Mouse (Mus musculus) liver, embryonic 12.5 days (tissue): ENCODE measurements around the gene Pla1a. TPM values are rescaled to one million over a fixed set of nuclear protein-coding genes. Genes with fewer than 3 reads are reported as not detected.
A peak's percentile ranks its signal among the peaks of the same experiment; 100 is the strongest.

ENCODE experiments used
- ATAC-seq: fragments of 200-750 bp; cut with Nextera tagmentation; 2 replicates; pipeline ENCODE4 v1.8.0; 2017; ENCODE audit warnings: moderate number of reproducible peaks, mild to moderate bottlenecking, moderate library complexity
- H3K27ac ChIP-seq: fragments of 300-500 bp; sonication (generic); 2 replicates; pipeline ENCODE4 v1.5.1; 2016; ENCODE audit warnings: mild to moderate bottlenecking
- H3K27me3 ChIP-seq: fragments of 300-500 bp; sonication (generic); replicated peaks from 2 replicates; pipeline ENCODE4 v1.6.1; 2016; ENCODE audit warnings: mild to moderate bottlenecking, moderate library complexity
- H3K36me3 ChIP-seq: fragments of 300-500 bp; sonication (generic); 2 replicates; pipeline ENCODE4 v1.6.1; 2016; ENCODE audit warnings: mild to moderate bottlenecking, moderate library complexity
- H3K4me1 ChIP-seq: fragments of 300-500 bp; sonication (generic); 2 replicates; pipeline ENCODE4 v1.6.1; 2016
- H3K4me2 ChIP-seq: fragments of 300-500 bp; sonication (generic); 2 replicates; pipeline ENCODE4 v1.6.1; 2016; ENCODE audit warnings: mild to moderate bottlenecking, moderate library complexity
- H3K4me3 ChIP-seq: fragments of 300-500 bp; sonication (generic); 2 replicates; pipeline ENCODE4 v1.5.1; 2016; ENCODE audit warnings: mild to moderate bottlenecking, moderate library complexity
- H3K9ac ChIP-seq: fragments of 300-500 bp; sonication (generic); 2 replicates; pipeline ENCODE4 v1.6.1; 2016; ENCODE audit warnings: mild to moderate bottlenecking, moderate library complexity
- H3K9me3 ChIP-seq: fragments of 300-500 bp; sonication (generic); replicated peaks from 2 replicates; pipeline ENCODE4 v1.6.1; 2016; ENCODE audit warnings: mild to moderate bottlenecking, moderate library complexity
- WGBS: fragments of 180-500 bp; shearing (Covaris S2); methylation state at CpG from one replicate; pipeline ENCODE4 v1.1.7; 2016; ENCODE audit not compliant: insufficient replicate concordance; 5-methylcytosine and 5-hydroxymethylcytosine counted together
- polyA plus RNA-seq: library from polyadenylated mRNA; unstranded; fragments of >200 nt; fragmentation: Nextera tagmentation; extraction: Ambion mirVana; gene quantifications from 2 replicates; pipeline ENCODE4 v1.2.1, GENCODE M21; 2016

Gene Pla1a
- polyA plus RNA-seq, 1 experiment from 2014 or later: 3.4 TPM

DNA sequence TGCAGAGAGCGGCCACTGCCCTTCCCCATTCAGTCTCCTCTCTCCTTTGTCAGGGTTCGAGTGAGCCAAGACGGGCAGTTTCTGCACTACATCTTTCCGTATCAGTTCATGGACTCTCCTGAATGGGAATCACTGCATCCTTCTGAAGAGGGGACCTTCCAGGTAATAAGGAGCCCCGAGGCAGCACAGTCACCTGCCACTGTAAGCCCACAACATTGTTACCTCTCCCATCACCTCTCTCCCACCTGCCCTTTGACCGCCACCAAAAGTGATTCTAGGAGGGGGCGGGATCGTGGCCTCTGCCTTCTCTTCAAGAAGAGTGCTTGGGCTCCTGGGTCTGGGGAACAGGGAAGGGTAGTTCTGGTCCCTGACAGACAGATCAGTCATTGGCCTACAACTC is 63.5 kb downstream of the Pla1a start:
- Histone ChIP-seq H3K36me3 (peaks cover 4% of the 10 kb centered on the region; the same call in 1 of the 2 replicates), H3K27ac (peak overlapping the region; percentile 96), H3K27me3 (no peaks in the 10 kb centered on the region), H3K9ac (no peak overlapping the region), H3K4me1 (peaks cover 79% of the 10 kb centered on the region), H3K4me2 (no peak overlapping the region), H3K4me3 (no peak overlapping the region), H3K9me3 (no peaks in the 10 kb centered on the region)
- no peak for ATAC-seq
- 82% methylated on average over 8 of the region's 8 CpGs for WGBS

DNA sequence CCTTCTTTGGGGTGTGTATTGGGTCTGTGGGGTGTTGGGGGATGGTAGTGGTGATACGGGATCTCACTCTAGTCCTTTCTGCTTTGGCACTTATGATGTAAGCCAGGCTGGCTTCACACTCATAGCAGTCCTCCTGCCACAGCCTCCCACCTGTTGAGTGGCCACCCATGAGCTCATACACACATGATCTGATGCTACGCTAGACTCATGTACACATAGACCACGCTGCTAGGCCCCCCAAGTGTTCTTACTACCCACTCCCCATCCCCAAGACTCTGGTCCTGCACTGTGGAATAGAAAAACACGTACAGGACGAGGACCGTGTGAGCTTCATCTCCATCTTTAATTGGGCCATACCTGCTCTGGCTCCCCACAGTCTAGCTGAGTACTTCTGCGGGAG is 63.9 kb downstream of the Pla1a start:
- Histone ChIP-seq H3K27ac (peak overlapping the region; percentile 96), H3K4me1 (peaks cover 78% of the 10 kb centered on the region)

DNA sequence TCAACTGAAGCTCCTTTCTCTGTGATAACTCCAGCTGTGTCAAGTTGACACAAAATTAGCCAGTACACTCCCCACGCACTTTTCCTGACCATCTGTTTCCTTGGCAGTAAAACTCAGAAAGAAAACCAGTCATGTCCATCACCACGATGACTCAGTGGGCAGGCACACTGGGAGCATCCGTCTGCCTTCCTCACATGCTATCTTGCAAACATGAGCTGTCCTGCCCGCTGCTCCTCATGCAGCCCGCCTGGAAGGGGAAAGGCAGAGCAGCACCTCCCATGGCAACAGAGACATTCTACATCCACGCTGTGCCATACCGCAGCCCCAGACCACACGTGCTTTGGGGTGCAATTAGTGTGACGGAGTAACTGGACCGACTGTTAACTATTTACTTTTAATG is 64.6 kb downstream of the Pla1a start:
- no peak for ATAC-seq
- Histone ChIP-seq H3K4me2 (peak overlapping the region; percentile 32), H3K4me3 (no peak overlapping the region), H3K36me3 (no peaks in the 10 kb centered on the region), H3K9me3 (no peaks in the 10 kb centered on the region), H3K4me1 (peaks cover 78% of the 10 kb centered on the region), H3K27ac (peak overlapping the region; percentile 96), H3K9ac (peak overlapping the region; percentile 2; the same call in 1 of the 2 replicates), H3K27me3 (no peaks in the 10 kb centered on the region)
- whole genome bisulfite sequencing: 45% methylated on average over 10 of the region's 10 CpGs

More for the DNA sequence above, 63.9 kb downstream of the Pla1a start:
- no peak overlapping the region for H3K4me2 ChIP-seq
- H3K9me3 ChIP-seq: no peaks in the 10 kb centered on the region
- H3K27me3 ChIP-seq: no peaks in the 10 kb centered on the region
- 87% methylated on average over 7 of the region's 7 CpGs for WGBS
- H3K36me3 ChIP-seq: peaks cover 1% of the 10 kb centered on the region; the same call in 1 of the 2 replicates
- ATAC-seq: no peak
- H3K9ac ChIP-seq: no peak overlapping the region
- no peak overlapping the region for H3K4me3 ChIP-seq

DNA sequence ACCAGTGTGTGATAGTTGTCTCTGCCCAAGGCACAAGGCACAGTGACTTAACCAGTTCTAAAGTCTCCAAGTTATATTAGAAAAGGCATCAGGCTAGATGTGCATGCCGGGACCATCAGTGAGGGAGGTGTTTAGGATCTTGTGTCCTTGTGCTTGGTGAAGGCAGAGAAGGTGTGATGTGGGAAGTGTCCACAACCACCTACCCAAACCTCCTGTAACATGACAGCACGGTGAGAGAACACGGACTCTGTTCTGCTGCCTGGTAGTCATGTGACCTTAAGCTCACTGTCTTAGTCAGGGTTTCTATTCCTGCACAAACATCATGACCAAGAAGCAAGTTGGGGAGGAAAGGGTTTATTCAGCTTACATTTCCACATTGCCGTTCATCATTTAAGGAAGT is 66.7 kb downstream of the Pla1a start:
- no peaks in the 10 kb centered on the region for H3K36me3 ChIP-seq
- no peaks in the 10 kb centered on the region for H3K27me3 ChIP-seq
- H3K9me3 ChIP-seq: no peaks in the 10 kb centered on the region
- H3K27ac ChIP-seq: no peak overlapping the region
- no peak overlapping the region for H3K9ac ChIP-seq
- no peak overlapping the region for H3K4me3 ChIP-seq
- no peak for ATAC-seq
- H3K4me2 ChIP-seq: no peak overlapping the region; the same call in 1 of the 2 replicates
- 72% methylated on average over 4 of the region's 4 CpGs for WGBS
- H3K4me1 ChIP-seq: peaks cover 82% of the 10 kb centered on the region

DNA sequence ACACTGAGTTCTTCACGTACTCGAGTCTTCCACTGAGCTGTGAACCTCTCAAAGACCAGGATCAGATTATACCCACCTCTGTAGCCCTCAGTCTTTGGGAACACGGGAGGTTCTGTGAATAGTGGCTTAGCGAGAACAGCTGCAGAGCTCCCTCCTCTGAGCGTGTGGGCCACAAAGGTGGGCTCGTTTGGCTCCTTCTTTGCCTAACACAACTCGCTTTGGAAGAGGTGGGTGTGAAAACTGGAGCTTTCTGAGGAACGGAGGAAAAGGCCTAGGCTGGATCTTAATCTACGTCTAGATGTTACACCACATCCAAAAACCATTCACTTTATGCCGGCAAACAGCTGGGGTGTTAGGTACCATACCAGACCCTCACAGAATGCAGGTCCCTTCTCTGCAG is 67.6 kb downstream of the Pla1a start:
- no peaks in the 10 kb centered on the region for H3K36me3 ChIP-seq
- H3K4me1 ChIP-seq: peaks cover 75% of the 10 kb centered on the region
- no peak overlapping the region for H3K4me3 ChIP-seq
- H3K9ac ChIP-seq: no peak overlapping the region
- H3K9me3 ChIP-seq: no peaks in the 10 kb centered on the region
- no peaks in the 10 kb centered on the region for H3K27me3 ChIP-seq
- 85% methylated on average over 10 of the region's 10 CpGs for WGBS
- no peak overlapping the region for H3K4me2 ChIP-seq
- no peak for ATAC-seq
- H3K27ac ChIP-seq: 0 out of 2 replicates have a peak overlapping the region, but pooled peaks have one; percentile 2

DNA sequence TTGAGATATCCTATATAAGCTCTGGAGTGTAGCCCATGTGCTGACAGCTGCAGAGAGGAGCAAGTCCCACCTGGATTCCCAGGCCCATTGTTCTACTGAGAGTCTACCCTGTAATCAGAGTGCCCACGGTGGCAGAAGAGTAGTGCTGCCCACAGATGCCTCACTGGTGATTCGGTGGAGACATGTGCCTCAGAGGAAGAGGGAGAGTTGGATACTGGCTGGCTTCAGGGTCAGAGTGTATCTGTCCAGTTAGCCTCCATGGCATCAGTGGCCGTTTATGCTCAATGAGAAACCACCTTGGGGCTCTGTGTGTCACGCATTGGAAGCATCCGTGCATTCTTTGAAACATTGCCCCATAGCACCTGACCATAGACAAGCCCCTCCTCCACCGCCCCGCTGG is 69.3 kb downstream of the Pla1a start:
- Histone ChIP-seq H3K36me3 (no peaks in the 10 kb centered on the region), H3K4me2 (no peak overlapping the region), H3K4me3 (no peak overlapping the region), H3K27ac (no peak overlapping the region), H3K9ac (no peak overlapping the region), H3K4me1 (peaks cover 65% of the 10 kb centered on the region), H3K27me3 (no peaks in the 10 kb centered on the region), H3K9me3 (no peaks in the 10 kb centered on the region)
- 38% methylated on average over 7 of the region's 7 CpGs for WGBS
- no peak for ATAC-seq

DNA sequence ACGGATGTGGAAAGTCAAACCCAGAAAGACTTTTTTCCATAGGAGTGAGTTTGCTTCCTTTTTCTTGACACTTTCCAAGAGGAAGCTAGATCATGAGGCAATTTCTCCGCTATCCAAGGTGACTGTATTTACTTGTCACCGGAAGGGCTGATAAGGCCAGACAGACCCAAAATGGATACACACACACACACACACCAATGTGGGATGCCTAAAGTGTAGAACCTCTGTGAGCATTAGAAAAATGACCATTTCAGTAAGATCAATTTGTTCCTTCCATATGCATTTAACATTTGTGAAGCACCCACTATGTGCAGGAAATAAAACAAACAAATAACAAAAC is 69.7 kb downstream of the Pla1a start:
- ATAC-seq: no peak
- Histone ChIP-seq H3K9me3 (no peaks in the 10 kb centered on the region), H3K27ac (no peak overlapping the region), H3K36me3 (no peaks in the 10 kb centered on the region), H3K27me3 (no peaks in the 10 kb centered on the region), H3K4me1 (peaks cover 60% of the 10 kb centered on the region), H3K4me3 (no peak overlapping the region), H3K4me2 (no peak overlapping the region), H3K9ac (0 out of 2 replicates have a peak overlapping the region, but pooled peaks have one; percentile 10)
- WGBS: 34% methylated on average over 3 of the region's 3 CpGs

DNA sequence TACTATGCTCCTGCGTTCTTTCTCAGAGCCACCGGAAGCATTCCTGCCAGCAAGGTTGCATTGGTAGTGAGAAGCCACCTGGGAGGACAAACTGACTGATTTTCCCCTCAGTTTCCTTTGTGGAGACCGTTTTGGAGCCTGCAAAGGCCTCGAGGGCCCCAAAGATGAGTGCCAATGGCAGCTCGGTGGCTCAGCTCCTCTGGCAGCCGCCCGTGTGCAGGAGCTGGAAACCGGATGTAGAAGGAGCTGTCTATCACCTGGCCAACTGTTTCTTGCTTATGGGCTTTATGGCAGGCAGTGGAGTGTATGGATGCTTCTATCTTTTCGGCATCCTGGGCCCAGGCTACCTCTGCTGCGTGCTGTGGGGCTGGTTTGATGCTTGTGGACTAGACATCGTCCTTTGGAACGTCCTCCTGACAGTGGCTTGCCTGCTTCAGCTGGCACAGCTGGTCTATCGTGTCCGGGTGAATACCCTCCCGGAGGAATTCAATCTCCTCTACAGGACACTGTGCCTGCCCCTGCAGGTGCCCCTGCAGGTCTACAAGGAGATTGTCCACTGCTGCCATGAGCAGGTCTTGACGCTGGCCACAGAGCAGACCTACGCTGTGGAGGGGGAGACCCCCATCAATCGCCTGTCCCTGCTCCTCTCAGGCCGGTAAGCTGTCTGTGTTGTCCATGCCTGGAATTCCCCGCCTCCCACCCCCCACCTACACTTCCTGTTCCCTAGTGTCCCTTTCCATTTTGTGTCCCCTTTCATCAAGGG is 70.3 kb downstream of the Pla1a start:
- peak overlapping the region; percentile 10; the same call in 1 of the 2 replicates for H3K9ac ChIP-seq
- no peak overlapping the region for H3K4me3 ChIP-seq
- ATAC-seq: no peak
- no peaks in the 10 kb centered on the region for H3K27me3 ChIP-seq
- peaks cover 58% of the 10 kb centered on the region for H3K4me1 ChIP-seq
- peaks cover 4% of the 10 kb centered on the region; the same call in 1 of the 2 replicates for H3K36me3 ChIP-seq
- H3K4me2 ChIP-seq: peak overlapping the region; percentile 14
- H3K27ac ChIP-seq: no peak overlapping the region
- H3K9me3 ChIP-seq: no peaks in the 10 kb centered on the region
- WGBS: 64% methylated on average over 20 of the region's 20 CpGs

DNA sequence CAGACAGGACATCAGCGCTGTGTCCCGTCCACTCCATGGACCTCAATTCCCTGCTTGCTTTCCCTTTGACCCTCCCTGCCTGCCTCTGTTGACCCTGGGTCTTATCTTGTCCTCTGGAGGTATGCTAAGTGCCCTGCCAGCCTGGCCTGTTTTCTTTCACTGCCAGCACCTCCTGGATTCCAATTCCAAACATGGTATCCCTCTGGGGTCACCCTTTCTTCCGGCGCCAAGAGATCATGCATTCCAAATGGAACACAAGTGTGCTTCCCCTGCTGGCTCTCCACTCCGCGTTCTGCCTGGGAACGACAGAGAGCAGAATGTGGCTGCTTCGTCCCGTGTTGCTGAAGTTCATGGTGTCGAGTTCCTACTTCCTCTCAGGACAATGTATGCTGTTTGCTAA is 71.0 kb downstream of the Pla1a start, which contains the start of gene Popdc2:
Popdc2 (plus strand) TSS at position 277 of the 400 bp plus-strand sequence.
- Histone ChIP-seq H3K36me3 (peaks cover 9% of the 10 kb centered on the region; the same call in 1 of the 2 replicates), H3K9ac (no peak within 1 kb of the TSS; the same call in 1 of the 2 replicates), H3K27me3 (no peaks in the 10 kb centered on the region), H3K4me1 (peaks cover 57% of the 10 kb centered on the region), H3K27ac (no peak within 1 kb of the TSS), H3K4me2 (peak within 1 kb of the TSS; percentile 14), H3K9me3 (no peaks in the 10 kb centered on the region), H3K4me3 (no peak within 1 kb of the TSS)
- ATAC-seq: no peak
- WGBS: 49% methylated on average over 10 of the region's 10 CpGs

DNA sequence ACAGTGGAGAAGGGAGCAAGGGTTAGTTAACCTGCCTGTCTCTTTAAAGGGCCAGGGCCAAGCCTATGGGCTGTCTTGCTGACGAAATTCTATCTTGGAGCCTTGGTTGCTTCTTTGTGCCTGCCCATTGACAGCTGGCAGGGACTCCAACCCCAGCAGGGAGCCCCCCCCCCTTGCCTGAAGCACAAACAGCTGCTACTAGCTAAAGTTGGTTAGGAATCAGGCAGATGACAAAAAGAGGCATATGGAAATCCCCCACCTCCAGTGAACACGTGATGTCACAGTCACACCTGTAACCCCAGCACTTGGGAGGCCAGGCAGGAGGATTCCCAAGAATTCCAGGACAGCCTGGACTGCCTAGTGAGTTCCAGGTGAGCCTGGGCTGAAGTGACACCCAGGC is 72.6 kb downstream of the Pla1a start:
- peaks cover 25% of the 10 kb centered on the region for H3K36me3 ChIP-seq
- ATAC-seq: no peak
- H3K9ac ChIP-seq: no peak overlapping the region
- no peak overlapping the region for H3K4me3 ChIP-seq
- WGBS: 50% methylated on average over 2 of the region's 2 CpGs
- H3K9me3 ChIP-seq: no peaks in the 10 kb centered on the region
- H3K4me2 ChIP-seq: no peak overlapping the region
- no peak overlapping the region for H3K27ac ChIP-seq
- peaks cover 46% of the 10 kb centered on the region for H3K4me1 ChIP-seq
- H3K27me3 ChIP-seq: no peaks in the 10 kb centered on the region

DNA sequence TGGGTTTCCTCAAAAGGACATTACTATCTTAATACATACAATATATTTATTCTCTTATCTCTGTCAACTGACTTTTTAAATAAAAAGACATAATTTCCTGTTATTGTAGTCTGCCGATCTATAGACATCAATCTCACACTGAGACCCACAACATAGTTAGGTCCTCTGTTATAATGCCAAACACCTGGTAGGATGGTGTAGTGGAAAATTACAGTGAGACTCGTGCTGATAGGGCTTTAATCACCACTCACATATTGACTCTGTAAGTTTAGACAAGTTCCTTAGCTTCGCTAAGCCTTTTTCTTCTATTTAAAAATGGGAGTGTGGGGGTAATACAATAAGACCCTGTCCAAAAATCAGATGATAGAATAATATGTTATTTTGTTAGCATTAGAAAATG is 73.1 kb downstream of the Pla1a start:
- no peak overlapping the region for H3K9ac ChIP-seq
- WGBS: 58% methylated on average over 3 of the region's 3 CpGs
- no peak overlapping the region for H3K4me2 ChIP-seq
- H3K27ac ChIP-seq: no peak overlapping the region
- no peak for ATAC-seq
- peaks cover 26% of the 10 kb centered on the region for H3K36me3 ChIP-seq
- no peaks in the 10 kb centered on the region for H3K27me3 ChIP-seq
- peaks cover 42% of the 10 kb centered on the region for H3K4me1 ChIP-seq
- H3K9me3 ChIP-seq: no peaks in the 10 kb centered on the region
- H3K4me3 ChIP-seq: no peak overlapping the region

DNA sequence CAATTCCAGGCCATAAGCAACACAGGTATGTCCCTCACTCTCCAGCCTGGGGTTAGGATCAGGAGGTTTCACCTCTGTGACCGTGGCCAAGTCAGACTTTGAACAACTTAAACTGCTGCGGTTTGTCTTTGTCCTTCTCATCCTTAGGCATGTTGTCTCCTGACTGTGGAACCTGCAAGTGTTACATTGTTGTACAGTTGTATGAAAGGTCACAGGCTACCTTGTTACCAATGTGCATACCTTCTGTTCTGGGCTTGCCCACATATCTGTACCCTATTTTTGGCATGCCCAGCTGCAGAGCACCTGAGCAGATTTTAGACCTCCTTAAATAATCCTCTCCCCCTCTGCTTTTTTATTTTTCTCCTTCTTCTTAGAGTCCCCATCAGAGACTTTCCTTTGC is 73.7 kb downstream of the Pla1a start:
- H3K4me3 ChIP-seq: no peak overlapping the region
- no peak overlapping the region for H3K4me2 ChIP-seq
- no peak overlapping the region for H3K27ac ChIP-seq
- peaks cover 43% of the 10 kb centered on the region for H3K4me1 ChIP-seq
- 84% methylated on average over 2 of the region's 2 CpGs for WGBS
- H3K9me3 ChIP-seq: no peaks in the 10 kb centered on the region
- no peak overlapping the region for H3K9ac ChIP-seq
- H3K36me3 ChIP-seq: peaks cover 30% of the 10 kb centered on the region
- no peaks in the 10 kb centered on the region for H3K27me3 ChIP-seq
- ATAC-seq: no peak
